Mouse (Mus musculus) heart, postnatal 0 days (tissue): ENCODE data around the gene Ift43. TPM values are rescaled to one million over a fixed set of nuclear protein-coding genes. Genes with fewer than 3 reads are reported as not detected.

Experiments used
- ATAC-seq: fragments of 200-750 bp; cut with Nextera tagmentation; 2 replicates; pipeline ENCODE4 v1.8.0; 2017; ENCODE audit warnings: low read depth, moderate number of reproducible peaks, moderate library complexity; ENCODE audit not compliant: insufficient read depth
- DNase-seq: peaks from one replicate; pipeline ENCODE4 v3.0.0-alpha.2; 2016; ENCODE audit warnings: low spot score
- H3K27ac ChIP-seq: fragments of 300-500 bp; sonication (generic); 2 replicates; pipeline ENCODE4 v1.5.1; 2014; ENCODE audit warnings: low read depth, mild to moderate bottlenecking
- H3K27me3 ChIP-seq: fragments of 300-500 bp; sonication (generic); 2 replicates; pipeline ENCODE4 v1.6.1; 2014; ENCODE audit warnings: low read length, mixed read lengths; ENCODE audit not compliant: control insufficient read depth, insufficient read depth
- H3K36me3 ChIP-seq: fragments of 300-500 bp; sonication (generic); replicated peaks from 2 replicates; pipeline ENCODE4 v1.6.1; 2014; ENCODE audit warnings: low read length, mixed read lengths; ENCODE audit not compliant: control insufficient read depth, insufficient read depth
- H3K4me1 ChIP-seq: fragments of 300-500 bp; sonication (generic); 2 replicates; pipeline ENCODE4 v1.6.1; 2014; ENCODE audit warnings: antibody characterized with exemption; ENCODE audit not compliant: control insufficient read depth, insufficient read depth
- H3K4me2 ChIP-seq: fragments of 300-500 bp; sonication (generic); 2 replicates; pipeline ENCODE4 v1.6.1; 2014; ENCODE audit warnings: low read depth, mild to moderate bottlenecking, low read length, moderate library complexity
- H3K4me3 ChIP-seq: fragments of 300-500 bp; sonication (generic); 2 replicates; pipeline ENCODE4 v1.5.1; 2014; ENCODE audit warnings: low read depth, low read length
- H3K9ac ChIP-seq: fragments of 300-500 bp; sonication (generic); replicated peaks from 2 replicates; pipeline ENCODE4 v1.6.1; 2014; ENCODE audit warnings: low read depth, low read length, mixed read lengths
- H3K9me3 ChIP-seq: fragments of 300-500 bp; sonication (generic); replicated peaks from 2 replicates; pipeline ENCODE4 v1.6.1; 2016; ENCODE audit warnings: low read length; ENCODE audit not compliant: control insufficient read depth
- CTCF ChIP-seq: IDR thresholded peaks from 2 replicates; pipeline ENCODE4 v1.5.1; 2016; ENCODE audit warnings: antibody characterized with exemption, control low read depth, low read depth
- EP300 ChIP-seq: IDR thresholded peaks from 2 replicates; pipeline ENCODE4 v1.6.1; 2016; ENCODE audit warnings: antibody characterized with exemption, low read depth
- WGBS: fragments of 180-500 bp; shearing (Covaris S2); extraction: QIAGEN DNeasy Blood & Tissue Kit; methylation state at CpG from one replicate; pipeline ENCODE4 v1.1.7; 2014; 5-methylcytosine and 5-hydroxymethylcytosine counted together
- polyA plus RNA-seq: library from polyadenylated mRNA; unstranded; fragments of >200 nt; fragmentation: Nextera tagmentation; extraction: Ambion mirVana; gene quantifications from 2 replicates; pipeline ENCODE4 v1.2.1, GENCODE M21; 2015
- total RNA-seq: library from RNA; depleted of rRNA; stranded (reverse); fragments of >200 nt; gene quantifications from 2 replicates; pipeline ENCODE4 v1.2.3, GENCODE M21; 2014; ENCODE audit warnings: low replicate concordance

Ift43 gene
- total and polyA plus RNA-seq, 2 experiments from 2014 or later: 10.8 to 102 TPM

- no peak for ATAC-seq
- no peak overlapping the region for H3K9ac ChIP-seq
Observed at GRCm38 (mm10) chr12:86157166-86157565, 74.8 kb downstream of the Ift43 start.

DNA sequence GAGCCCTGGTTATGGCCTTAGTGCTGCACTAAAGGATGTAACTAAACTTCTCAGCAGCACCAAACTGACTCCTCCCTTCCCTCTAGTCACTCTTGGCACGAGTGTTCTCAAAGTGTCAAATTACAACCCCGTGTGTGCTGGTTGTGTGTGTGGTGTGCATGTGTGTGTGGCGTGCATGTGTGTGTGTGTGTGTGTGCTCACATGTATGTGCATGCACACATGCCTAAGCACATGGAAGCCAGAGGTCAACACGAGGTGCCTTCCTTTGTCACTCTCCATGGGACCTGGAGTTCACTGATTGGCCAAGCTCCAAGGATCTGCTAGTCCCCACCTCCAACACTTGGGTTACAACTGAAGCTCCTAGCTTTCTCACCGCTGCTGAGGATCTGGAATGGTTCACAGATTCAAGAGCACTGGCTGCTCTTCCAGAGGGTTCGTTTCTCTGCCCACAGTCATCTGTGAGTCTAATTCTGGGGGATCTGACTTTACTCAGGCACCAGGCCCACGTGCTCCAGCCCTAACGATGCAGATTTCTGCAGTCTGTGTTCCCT lies 75.6 kb downstream of the Ift43 start:
- H3K4me1 ChIP-seq: peaks cover 26% of the 10 kb centered on the region
- 13% methylated on average over 8 of the region's 8 CpGs for WGBS
- H3K9ac ChIP-seq: no peak overlapping the region
- H3K9me3 ChIP-seq: peaks cover 6% of the 10 kb centered on the region
- TF ChIP-seq EP300 (no peak), CTCF (no peak)
- ATAC-seq (peak; percentile 31), DNase-seq (peak; percentile 70)
- H3K27ac ChIP-seq: peak overlapping the region; percentile 71
- H3K36me3 ChIP-seq: peaks cover 16% of the 10 kb centered on the region
- H3K4me3 ChIP-seq: no peak overlapping the region
- no peaks in the 10 kb centered on the region for H3K27me3 ChIP-seq
- no peak overlapping the region for H3K4me2 ChIP-seq

More at GRCm38 (mm10) chr12:86157166-86157565, 74.8 kb downstream of the Ift43 start:
- no peak for DNase-seq
- Histone ChIP-seq H3K27ac (no peak overlapping the region), H3K4me3 (no peak overlapping the region), H3K9me3 (peaks cover 6% of the 10 kb centered on the region), H3K4me2 (no peak overlapping the region), H3K36me3 (peaks cover 16% of the 10 kb centered on the region), H3K27me3 (no peaks in the 10 kb centered on the region), H3K4me1 (peaks cover 34% of the 10 kb centered on the region)
- 88% methylated on average over 8 of the region's 8 CpGs for WGBS
- no peak for TF ChIP-seq EP300
- no peak for TF ChIP-seq CTCF

GRCm38 (mm10) chr12:86158689-86159483 lies 76.5 kb downstream of the Ift43 start:
- H3K9ac ChIP-seq: no peak overlapping the region; the same call in 1 of the 2 replicates
- peaks cover 6% of the 10 kb centered on the region for H3K9me3 ChIP-seq
- WGBS: 47% methylated on average over 20 of the region's 20 CpGs
- DNase-seq (peak; percentile 66), ATAC-seq (peak; percentile 89)
- H3K4me3 ChIP-seq: no peak overlapping the region
- peak overlapping the region; percentile 71 for H3K27ac ChIP-seq
- no peaks in the 10 kb centered on the region for H3K27me3 ChIP-seq
- H3K36me3 ChIP-seq: peaks cover 16% of the 10 kb centered on the region
- TF ChIP-seq CTCF: no peak
- TF ChIP-seq EP300: no peak
- no peak overlapping the region for H3K4me2 ChIP-seq
- peaks cover 25% of the 10 kb centered on the region for H3K4me1 ChIP-seq

- Histone ChIP-seq H3K4me2 (no peak overlapping the region), H3K9ac (no peak overlapping the region), H3K9me3 (peaks cover 6% of the 10 kb centered on the region), H3K4me3 (no peak overlapping the region), H3K27ac (no peak overlapping the region), H3K4me1 (peaks cover 31% of the 10 kb centered on the region), H3K27me3 (no peaks in the 10 kb centered on the region), H3K36me3 (peaks cover 16% of the 10 kb centered on the region)
- no peak for TF ChIP-seq EP300
- no peak for TF ChIP-seq CTCF
- no peak for DNase-seq
- no peak for ATAC-seq
- WGBS: 86% methylated on average over 6 of the region's 6 CpGs
Observed at GRCm38 (mm10) chr12:86161436-86161835, 79.1 kb downstream of the Ift43 start.

DNA sequence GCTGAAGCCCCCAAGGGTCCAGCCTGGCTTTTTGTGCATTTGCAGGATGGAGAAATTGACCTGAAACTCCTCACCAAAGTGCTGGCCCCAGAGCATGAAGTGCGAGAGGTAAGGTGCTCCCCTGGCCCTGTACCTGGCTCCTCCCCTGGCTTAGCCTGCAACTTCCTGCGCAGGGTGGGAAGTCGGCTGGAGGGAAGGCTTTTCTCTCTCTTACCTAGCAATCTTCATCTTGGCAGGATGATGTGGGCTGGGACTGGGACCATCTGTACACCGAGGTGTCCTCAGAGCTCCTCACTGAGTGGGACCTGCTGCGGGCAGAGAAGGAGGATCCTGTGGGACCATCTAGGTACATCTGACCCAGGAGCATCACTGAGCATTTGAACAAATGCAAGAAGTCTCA lies 79.6 kb downstream of the Ift43 start:
- Histone ChIP-seq H3K4me1 (peaks cover 32% of the 10 kb centered on the region), H3K4me3 (no peak overlapping the region), H3K9me3 (peaks cover 6% of the 10 kb centered on the region), H3K27ac (no peak overlapping the region), H3K36me3 (peaks cover 16% of the 10 kb centered on the region), H3K9ac (no peak overlapping the region), H3K4me2 (no peak overlapping the region), H3K27me3 (no peaks in the 10 kb centered on the region)
- TF ChIP-seq EP300: no peak
- no peak for TF ChIP-seq CTCF
- WGBS: 87% methylated on average over 5 of the region's 5 CpGs
- ATAC-seq: no peak
- DNase-seq: no peak
